Mouse (Mus musculus): ENCODE measurements at regions not wholly inside any gene's neighbourhood (a gene's known extent, or its start where the extent isn't known, plus 50 kb on each side); places are given as distances from the start of the nearest gene placed in this dataset.

- no peak for TF ChIP-seq GATA1 (IDR thresholded peaks at IDR 0.05; ENCODE audit: low read length)
- TF ChIP-seq TAL1 (IDR thresholded peaks at IDR 0.05; ENCODE audit: low read length), result no peak
Measured at GRCm38 (mm10) chr2:71685239-71685638, 60.2 kb upstream of the Itga6 start.

All from erythroblast, embryonic 14.5 days (primary cell).